Mouse (Mus musculus) liver, adult 2 months (tissue): ENCODE results near the gene Wdr38.

Experiments used
- CTCF ChIP-seq: fragments of 200-500 bp; IDR thresholded peaks from 2 replicates; pipeline ENCODE4 v1.5.1; 2011; ENCODE audit warnings: low read depth, low read length, control low read depth
- POLR2A ChIP-seq: fragments of 200-500 bp; IDR thresholded peaks from 2 replicates; pipeline ENCODE4 v1.6.1; 2011; ENCODE audit warnings: low read length, control low read depth; ENCODE audit not compliant: insufficient read depth; ENCODE audit errors: extremely low read depth

DNA sequence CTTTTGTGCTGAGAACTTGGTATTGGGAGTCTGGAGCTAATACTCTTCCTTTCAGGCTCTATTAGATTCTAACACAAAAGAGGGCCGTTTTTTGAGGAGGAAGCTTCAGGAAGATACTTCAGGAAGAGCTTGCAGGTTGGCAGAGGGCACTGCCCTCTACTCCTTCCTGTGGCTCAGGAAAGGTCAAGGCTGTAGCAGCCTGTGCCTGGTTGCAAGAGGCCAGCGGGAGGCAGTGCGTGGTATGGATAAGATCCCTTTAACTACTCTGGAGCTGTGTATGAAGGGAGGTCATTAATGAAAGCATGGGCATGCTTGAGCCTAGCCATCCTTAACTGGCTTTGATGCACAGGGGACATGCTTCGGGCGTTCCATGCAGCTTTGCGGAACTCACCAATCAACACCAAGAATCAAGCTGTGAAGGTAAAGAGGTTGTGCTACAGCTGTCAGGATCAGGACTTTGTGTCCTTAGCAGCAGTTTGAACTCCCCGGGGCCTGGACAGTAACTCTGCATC is 15.5 kb downstream of the Wdr38 start:
- no peak for TF ChIP-seq CTCF
- no peak for TF ChIP-seq POLR2A
